Mouse (Mus musculus) spleen, embryonic (tissue): ENCODE results near the gene Cpe.

ENCODE experiments used
- CTCF ChIA-PET: fragments of 350-600 bp; sonication (Branson Sonifier 250); formaldehyde crosslinking; loops from one replicate; lab custom pipeline; 2022; lab: Charles Lee

The Cpe gene

DNA sequence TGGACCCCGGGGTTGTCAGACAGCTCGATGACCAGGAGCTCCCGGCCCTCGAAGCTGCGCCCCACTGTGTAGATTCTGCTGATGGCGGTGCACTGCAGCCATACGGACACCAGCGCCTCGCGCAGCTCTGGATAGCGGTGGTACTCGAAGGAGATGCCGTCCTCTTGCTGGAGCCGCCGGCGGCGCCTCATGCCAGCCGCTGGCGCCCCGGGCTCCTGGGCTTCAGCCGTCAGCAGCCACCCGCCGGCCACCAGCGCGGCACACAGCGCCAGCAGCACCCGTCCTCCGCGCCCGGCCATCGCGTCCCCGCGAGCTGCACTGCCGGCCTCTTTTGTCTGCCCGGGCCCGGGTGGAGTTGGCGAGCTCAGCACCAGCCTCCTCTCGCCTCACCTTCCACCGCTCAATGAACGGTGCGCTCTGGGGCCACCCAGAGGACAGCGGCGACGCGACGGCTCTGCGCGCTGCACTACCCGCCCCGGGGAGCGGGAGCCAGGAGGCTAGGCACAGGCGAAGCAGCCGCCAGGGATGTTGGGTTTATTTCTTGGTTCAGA lies at the start of gene Cpe:
Gene Cpe (minus strand): TSS at position 404 of the 551 bp plus-strand sequence.
- CTCF ChIA-PET: no interaction called here

- CTCF ChIA-PET: interaction anchor here (0.6 kb wide), 1 partner anchor 9 kb away, joined by 34 read pairs; no protein-coding TSS in a partner anchor
These were observed 47.8 kb upstream of the Cpe start for GRCm38 (mm10) chr8:64740547-64741211.

GRCm38 (mm10) chr8:64738916-64739315 lies 46.1 kb upstream of the Cpe start:
- CTCF ChIA-PET: no interaction called here

GRCm38 (mm10) chr8:64736767-64737323 lies 44.0 kb upstream of the Cpe start:
- CTCF ChIA-PET: no interaction called here

GRCm38 (mm10) chr8:64735161-64735560 lies 42.3 kb upstream of the Cpe start:
- CTCF ChIA-PET: no interaction called here

- CTCF ChIA-PET: no interaction called here
These were observed 40.6 kb upstream of the Cpe start, which contains the start of gene Msmo1 for GRCm38 (mm10) chr8:64733271-64733943. Gene Msmo1, minus strand, starts transcription at chr8:64733792.

- CTCF ChIA-PET: no interaction called here
These were observed 39.7 kb upstream of the Cpe start for GRCm38 (mm10) chr8:64732596-64732995.

DNA sequence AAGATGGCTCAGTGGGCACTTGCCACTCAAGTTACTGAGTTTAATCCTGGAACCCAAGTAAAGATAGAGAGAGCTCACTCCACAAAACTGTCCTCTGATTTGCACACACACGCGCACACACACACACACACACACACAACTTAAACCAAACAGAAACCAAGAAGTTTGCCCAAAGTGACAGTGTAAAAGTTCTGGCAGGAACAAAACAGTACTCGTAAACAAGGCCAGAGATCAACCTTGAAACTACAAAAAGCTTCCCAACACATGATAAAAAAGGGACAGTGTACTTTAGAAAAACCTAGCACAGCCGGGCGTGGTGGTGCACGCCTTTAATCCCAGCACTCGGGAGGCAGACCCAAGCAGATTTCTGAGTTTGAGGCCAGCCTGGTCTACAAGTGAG lies 35.3 kb upstream of the Cpe start:
- CTCF ChIA-PET: no interaction called here

DNA sequence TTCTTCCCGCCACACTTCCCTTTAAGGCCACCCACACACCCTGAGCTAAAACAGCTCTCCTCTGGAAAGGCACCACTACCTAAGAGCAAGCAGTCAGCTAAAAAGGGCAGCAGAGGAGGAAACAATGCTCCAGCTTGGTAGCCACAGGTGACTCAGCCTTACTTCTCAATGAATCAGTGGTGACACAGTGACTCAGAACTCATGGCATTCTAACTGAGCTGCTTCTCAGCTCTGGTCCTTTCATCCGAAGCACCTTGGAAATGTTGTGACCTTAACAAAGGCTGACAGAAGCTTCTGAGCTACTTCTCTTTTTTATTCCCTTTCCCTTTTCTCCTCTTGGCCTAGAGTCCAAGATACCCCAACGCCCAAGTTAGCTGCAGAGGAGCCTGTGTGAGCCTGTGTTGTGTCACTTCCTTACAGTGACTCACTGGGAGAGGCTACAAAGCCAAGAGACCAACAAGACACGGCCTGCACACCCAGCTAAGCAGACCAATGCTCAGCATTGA lies 33.4 kb upstream of the Cpe start:
- CTCF ChIA-PET: no interaction called here

DNA sequence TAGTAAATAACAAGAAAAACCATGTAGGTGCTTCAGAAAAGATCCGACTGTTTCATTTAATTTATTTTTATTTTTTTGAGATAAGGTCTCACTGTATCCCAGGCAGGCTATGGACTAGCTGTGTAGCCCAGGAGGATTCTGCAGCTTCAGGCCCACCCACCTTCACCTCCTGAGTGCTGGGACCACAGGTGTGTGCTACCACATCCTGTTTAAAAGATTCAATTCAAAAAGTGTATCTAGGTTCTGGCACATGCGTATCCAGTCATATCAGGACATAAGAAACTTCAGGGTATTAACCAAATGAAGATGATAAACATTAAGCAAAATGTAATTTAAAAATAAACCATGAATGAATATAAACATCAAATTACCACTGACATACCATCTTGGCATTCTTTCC lies 30.4 kb upstream of the Cpe start:
- CTCF ChIA-PET: no interaction called here

DNA sequence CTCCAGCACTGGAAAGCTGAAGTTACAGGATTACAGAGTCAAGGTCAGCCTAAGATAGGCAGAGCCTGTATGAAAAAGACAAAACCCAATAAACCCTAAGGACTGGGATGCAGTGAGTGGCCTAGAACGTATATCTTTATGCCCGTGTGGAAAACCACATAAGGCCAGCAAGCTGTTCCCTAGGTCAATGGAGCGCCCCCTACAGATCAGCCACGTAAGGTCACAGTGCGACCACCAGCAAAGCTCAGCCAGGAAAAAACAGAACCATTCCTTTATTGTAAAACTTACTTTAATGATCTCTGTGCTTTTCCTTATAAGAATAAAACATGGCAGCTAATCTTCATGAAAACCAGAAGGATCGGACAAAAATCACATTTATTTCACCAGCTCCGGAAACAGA lies 25.0 kb upstream of the Cpe start:
- CTCF ChIA-PET: interaction anchor here (0.6 kb wide), 1 partner anchor 26 kb away, joined by 5 read pairs; no protein-coding TSS in a partner anchor

GRCm38 (mm10) chr8:64712499-64712898 lies 19.6 kb upstream of the Cpe start:
- CTCF ChIA-PET: no interaction called here

GRCm38 (mm10) chr8:64711544-64711943 lies 18.7 kb upstream of the Cpe start:
- CTCF ChIA-PET: no interaction called here

- CTCF ChIA-PET: no interaction called here
These were observed 14.6 kb upstream of the Cpe start for GRCm38 (mm10) chr8:64707481-64707880.

GRCm38 (mm10) chr8:64703191-64703590 lies 10.3 kb upstream of the Cpe start:
- CTCF ChIA-PET: no interaction called here

GRCm38 (mm10) chr8:64691591-64692401 lies 1.1 kb downstream of the Cpe start:
- CTCF ChIA-PET: no interaction called here

- CTCF ChIA-PET: no interaction called here
These were observed 2.0 kb downstream of the Cpe start for GRCm38 (mm10) chr8:64690845-64691244.

GRCm38 (mm10) chr8:64690306-64690705 lies 2.5 kb downstream of the Cpe start:
- CTCF ChIA-PET: no interaction called here

DNA sequence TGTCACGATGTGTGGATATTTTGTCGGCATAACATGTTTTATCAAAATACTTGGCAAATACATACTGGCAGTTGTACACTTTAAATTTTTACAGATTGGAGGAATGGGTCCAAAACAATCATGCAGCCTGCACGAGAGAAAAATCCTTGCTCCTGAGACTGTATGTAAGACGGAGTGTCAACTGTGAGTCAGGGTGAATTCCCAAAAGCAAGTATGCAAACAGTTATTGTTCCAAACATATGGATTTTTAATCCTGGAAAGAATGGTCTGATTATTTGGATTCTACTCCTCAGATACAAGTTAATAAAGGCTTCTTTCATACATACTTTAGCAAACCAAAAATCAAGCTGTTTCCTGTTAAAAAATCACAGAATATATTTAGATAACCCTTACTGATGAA lies 4.1 kb downstream of the Cpe start:
- CTCF ChIA-PET: no interaction called here

GRCm38 (mm10) chr8:64688161-64688560 lies 4.7 kb downstream of the Cpe start:
- CTCF ChIA-PET: no interaction called here

DNA sequence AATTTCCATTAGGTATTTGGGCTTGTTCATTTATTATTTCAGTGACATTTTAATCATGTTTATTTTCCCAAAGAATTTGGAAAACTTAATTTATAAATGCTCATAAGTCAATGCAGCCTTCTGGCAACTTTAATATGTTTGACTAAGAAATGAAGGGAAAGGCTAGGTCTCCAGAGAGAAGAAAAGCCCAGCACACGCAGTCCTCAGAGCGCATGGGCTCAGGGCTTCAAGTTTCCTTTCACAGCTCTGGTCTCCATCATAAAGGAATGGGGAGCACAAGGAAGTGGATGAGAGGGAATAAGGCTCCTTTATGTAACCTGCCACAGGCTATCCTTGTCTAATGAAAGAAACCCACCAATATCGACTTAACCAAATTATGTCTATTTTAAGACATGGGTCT lies 10.4 kb downstream of the Cpe start:
- CTCF ChIA-PET: no interaction called here

GRCm38 (mm10) chr8:64676381-64676780 lies 16.5 kb downstream of the Cpe start:
- CTCF ChIA-PET: no interaction called here
